Mouse (Mus musculus) C2C12 (cell line): ENCODE data around the gene Trappc4.
"Not testable (repeated sequence)": the region's sequence is repeated elsewhere in the genome, so short reads cannot be mapped to it uniquely, and the experiment has no call there.

ENCODE experiments used
- CEBPB ChIP-seq: IDR thresholded peaks from one replicate; pipeline ENCODE4 v1.6.1; 2011; ENCODE audit warnings: low read depth, mild to moderate bottlenecking, control low read depth, moderate library complexity
- CTCF ChIP-seq: IDR thresholded peaks from one replicate; pipeline ENCODE4 v1.5.1; 2011; ENCODE audit not compliant: control insufficient read depth, insufficient read depth, insufficient read length
- FOSL1 ChIP-seq: IDR thresholded peaks from one replicate; pipeline ENCODE4 v1.8.0; 2011; ENCODE audit warnings: mild to moderate bottlenecking, low read length; ENCODE audit not compliant: poor library complexity, insufficient read depth, severe bottlenecking
- MAX ChIP-seq: IDR thresholded peaks from one replicate; pipeline ENCODE4 v1.6.1; 2011; ENCODE audit warnings: mild to moderate bottlenecking, control low read depth
- MYOD1 ChIP-seq: IDR thresholded peaks from one replicate; pipeline ENCODE4 v1.6.1; 2011; ENCODE audit warnings: low read depth; ENCODE audit not compliant: control insufficient read depth, insufficient read length
- MYOG ChIP-seq: IDR thresholded peaks from one replicate; pipeline ENCODE4 v1.6.1; 2011; ENCODE audit not compliant: control insufficient read depth, insufficient read length; ENCODE audit errors: extremely low read depth
- USF1 ChIP-seq: IDR thresholded peaks from one replicate; pipeline ENCODE4 v1.6.1; 2011; ENCODE audit warnings: low read depth, mild to moderate bottlenecking, control low read depth, moderate library complexity

- TF ChIP-seq CTCF, MYOG, MYOD1, USF1, MAX, CEBPB, FOSL1: not testable (repeated sequence)
Observed at GRCm38 (mm10) chr9:44419730-44420129, 12.3 kb upstream of the Trappc4 start.
